Mouse (Mus musculus) megakaryocyte, adult 5-6 weeks (primary cell): ENCODE measurements around the gene Slc16a13. TPM values are rescaled to one million over a fixed set of nuclear protein-coding genes. Genes with fewer than 3 reads are reported as not detected.

Source experiments
- ATAC-seq: 2 replicates; pipeline ENCODE4 v1.8.0; 2016; ENCODE audit warnings: mild to moderate bottlenecking, inconsistent platforms; ENCODE audit not compliant: poor library complexity, severe bottlenecking
- total RNA-seq, 2 experiments: library from RNA; stranded (forward) in 1 of 2; stranded (reverse) in 1 of 2; fragments of 153-499, 151-499 nt in 1 of 2; fragments of 221-1000, 200-1000 nt in 1 of 2; gene quantifications; 2 replicates each; pipeline versions ENCODE4 v1.2.3 to v1.2.4; 2015 to 2017

Slc16a13 gene
- total RNA-seq, 2 experiments from 2014 or later = 2.3 to 2.5 TPM

- ATAC-seq = no peak
These were observed 12.2 kb upstream of the Slc16a13 start for GRCm38 (mm10) chr11:70233016-70233415.

DNA sequence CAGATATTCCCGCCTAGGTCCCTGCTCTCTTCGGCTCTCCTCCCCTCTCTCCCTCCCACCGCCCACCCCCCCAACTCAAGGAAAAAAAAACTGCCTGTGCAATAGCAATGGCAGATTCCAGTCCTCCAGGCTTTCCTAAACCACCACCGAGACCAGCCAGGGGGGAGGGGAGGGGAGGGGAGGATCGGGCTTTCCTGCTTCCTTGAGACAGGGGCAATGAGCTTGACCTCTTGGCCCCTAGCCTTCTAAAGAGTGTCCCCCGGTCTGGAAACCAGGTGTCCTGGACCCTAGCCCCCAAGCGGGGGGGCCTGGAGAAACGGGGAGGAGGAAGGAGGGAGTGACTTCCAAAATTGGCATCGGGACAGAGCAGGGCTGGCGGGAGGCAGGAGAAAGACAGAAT, 11.7 kb upstream of the Slc16a13 start:
- no peak for ATAC-seq

DNA sequence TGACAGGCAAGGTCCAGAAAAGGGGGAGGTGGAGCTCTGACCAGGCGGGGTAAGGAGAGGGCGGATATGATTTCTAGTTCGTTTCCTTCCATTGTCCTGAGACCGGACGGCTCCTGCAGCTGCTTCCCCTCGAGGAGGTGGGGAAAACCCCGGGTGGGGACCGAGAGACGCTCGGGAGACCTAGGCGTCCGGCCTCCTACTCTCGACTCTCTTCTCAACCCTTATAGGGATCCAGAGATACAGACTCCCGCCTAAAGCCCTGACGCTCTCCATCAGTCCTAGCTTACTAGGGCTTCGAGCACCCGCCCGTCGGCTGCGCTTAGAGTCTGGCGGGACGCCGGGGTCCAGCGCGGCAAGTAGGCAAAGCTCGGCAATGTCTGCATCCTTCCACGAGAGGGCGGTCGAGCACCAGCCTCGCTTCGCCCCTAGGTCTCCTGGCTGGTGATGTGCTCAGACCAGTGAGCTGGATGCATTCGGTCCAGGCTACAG, 9.4 kb upstream of the Slc16a13 start:
- ATAC-seq = peak; percentile 96

DNA sequence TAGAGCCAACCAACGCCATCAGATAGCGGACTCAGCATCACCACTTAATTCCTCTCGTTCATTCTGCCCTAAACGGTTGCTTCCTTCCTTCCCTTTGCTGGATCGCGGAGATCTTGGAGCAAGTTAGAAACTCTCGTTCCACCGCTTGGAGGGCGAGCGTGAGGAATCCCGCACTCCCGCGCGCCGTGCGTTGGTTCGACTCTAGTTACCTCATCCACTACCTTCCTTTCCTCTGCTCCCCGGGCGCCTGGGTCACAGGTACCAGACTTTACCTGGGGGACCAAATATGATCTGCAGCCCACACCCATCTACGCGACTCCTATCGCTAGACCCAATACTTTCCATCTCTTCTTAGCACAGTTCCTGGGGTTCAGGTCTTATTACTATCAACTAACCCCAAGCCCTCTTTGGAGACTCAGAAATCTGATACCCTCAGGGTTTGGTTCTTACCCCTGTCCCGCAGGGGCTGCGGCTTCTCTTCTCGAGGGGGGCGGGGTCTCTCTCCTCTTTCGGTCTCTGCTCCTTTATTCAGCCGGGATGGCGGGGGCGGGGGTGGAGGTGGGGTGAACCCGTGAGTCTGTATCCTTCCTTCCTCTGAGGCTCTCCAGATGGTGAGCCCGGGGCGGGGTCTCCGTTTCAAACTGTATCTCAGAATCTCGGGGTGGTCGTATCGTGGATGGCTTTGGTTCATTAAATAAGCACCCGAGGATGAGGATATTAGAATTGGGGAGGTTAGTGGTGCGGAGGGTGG, 8.6 kb upstream of the Slc16a13 start, which contains the start of gene Bcl6b:
Bcl6b (minus strand) TSS at position 539 of the 751 bp plus-strand sequence.
- ATAC-seq = no peak

GRCm38 (mm10) chr11:70228828-70229227, 8.0 kb upstream of the Slc16a13 start:
- peak; percentile 38 for ATAC-seq

DNA sequence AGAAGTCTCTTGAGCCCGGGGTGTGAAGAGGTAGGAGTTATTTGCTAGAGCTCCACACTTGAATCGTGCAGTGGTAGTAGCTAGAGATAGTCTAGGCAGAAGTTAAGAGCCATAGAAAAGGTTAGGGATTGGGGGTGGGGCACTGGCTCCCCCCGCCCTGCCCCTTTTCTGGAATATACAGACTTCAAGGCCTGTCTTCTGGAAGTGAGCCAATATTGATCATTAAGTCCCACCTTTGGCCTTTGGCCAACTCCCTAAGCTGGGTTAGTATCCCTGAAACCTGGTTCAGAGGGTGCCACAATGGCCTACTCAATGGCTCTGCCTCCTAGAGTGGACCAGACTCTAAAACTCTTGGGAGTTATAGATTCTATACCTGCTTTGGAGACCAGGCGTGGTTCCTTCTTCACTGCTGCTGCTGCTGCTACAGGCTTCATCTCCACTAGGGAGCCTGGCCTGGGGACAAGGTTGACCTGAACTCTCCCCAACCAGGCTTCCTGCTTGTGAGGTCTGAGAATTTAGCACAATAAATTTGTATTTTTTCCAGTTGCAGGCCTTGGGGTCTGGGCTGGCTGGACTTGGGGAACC, 6.9 kb upstream of the Slc16a13 start:
- no peak for ATAC-seq

GRCm38 (mm10) chr11:70227126-70227525, 6.3 kb upstream of the Slc16a13 start:
- no peak for ATAC-seq

GRCm38 (mm10) chr11:70226602-70226890, 5.7 kb upstream of the Slc16a13 start:
- no peak for ATAC-seq

DNA sequence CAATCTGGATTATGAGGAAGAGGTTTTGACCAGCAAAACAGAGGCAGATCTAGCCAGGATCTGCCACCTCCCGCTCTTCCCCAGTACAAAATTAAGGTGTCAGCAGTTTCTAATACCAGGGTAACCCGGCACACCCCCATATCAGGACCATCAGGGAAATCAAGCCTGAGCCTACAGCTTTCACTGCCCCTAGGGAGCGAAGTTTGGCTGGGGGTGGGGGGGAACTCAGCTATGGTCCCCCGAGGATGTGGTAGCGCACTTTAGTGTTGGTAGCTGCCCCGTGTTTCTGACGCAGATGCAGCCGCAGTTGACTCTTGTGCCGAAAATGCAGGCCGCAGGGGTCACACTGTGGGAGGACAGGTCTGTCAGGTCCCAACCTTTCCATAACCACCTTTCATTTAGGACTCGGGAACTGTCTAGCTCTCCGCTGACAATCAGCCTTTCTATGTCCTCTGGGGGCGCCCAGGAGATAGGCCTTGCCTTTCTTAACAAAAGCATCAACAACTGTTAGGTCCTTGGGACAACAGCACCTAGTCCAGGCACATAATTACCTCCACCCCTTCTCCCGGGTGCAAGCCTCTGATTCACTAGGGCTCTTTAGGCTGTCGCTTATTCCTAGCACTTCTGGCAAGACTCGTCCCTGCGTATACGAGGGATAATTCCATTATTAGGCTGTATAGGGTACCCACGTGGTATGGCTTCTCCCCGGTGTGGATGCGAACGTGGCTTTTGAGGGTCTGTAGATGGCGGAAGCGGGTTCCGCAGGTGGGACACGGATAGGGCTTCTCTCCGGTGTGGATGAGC, 5.1 kb upstream of the Slc16a13 start:
- no peak for ATAC-seq

- ATAC-seq = no peak
These were observed 2.9 kb upstream of the Slc16a13 start for GRCm38 (mm10) chr11:70223724-70224123.

- ATAC-seq = no peak
These were observed 988 bp upstream of the Slc16a13 start for GRCm38 (mm10) chr11:70221603-70222500.

GRCm38 (mm10) chr11:70220323-70220722, 541 bp downstream of the Slc16a13 start:
- no peak for ATAC-seq

GRCm38 (mm10) chr11:70219873-70220272, 991 bp downstream of the Slc16a13 start:
- no peak for ATAC-seq

DNA sequence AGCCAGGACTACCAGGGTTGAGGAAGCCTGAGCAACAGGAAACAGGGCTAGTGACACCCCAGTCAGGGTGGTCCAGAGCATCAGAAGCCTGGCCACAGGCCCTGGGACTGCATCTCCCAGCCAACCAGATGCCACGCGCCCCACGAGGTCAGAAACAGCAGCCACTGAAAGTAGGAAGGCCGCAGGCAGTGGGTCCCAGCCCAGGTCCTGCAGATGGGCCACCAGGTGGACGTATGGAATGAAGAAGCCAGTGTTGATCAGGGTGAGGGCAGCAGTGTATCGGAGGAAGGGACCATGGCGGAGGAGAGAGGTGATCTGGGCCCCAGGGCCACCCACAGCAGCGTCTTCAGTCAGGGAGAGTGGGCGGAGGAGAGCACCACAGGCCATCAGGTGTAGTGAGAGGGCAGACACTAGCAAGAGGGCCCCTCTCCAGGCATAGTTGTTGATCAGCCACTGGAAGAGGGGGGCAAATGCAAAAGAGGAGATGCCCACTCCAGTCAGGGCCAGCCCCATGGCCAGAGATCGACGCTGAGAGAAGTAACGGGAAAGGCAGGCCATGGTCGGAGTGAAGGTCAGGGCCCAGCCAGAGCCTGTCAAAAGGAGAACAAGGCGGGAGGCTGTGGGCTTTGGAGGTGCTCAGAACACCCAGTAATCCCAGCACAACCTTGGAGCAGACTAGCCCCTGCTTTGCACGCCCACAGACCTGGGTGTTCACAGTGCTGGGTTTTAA, 2.0 kb downstream of the Slc16a13 start:
- ATAC-seq = no peak

- no peak for ATAC-seq
These were observed 2.8 kb downstream of the Slc16a13 start for GRCm38 (mm10) chr11:70218039-70218438.

- no peak for ATAC-seq
These were observed 4.8 kb downstream of the Slc16a13 start for GRCm38 (mm10) chr11:70216103-70216502.

DNA sequence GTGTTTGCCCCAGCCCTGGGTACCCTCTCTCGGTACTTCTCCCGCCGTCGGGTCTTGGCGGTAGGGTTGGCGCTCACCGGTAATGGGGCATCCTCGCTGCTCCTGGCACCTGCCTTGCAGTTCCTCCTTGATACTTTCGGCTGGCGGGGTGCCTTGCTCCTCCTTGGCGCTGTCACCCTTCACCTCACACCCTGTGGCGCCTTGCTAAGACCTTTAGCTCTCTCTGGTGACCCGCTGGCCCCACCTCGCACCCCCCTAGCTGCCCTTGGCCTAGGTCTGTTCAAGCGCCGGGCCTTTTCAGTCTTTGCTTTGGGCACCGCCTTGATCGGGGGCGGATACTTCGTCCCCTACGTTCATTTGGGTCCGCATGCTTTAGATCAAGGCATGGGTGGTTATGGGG, 5.6 kb downstream of the Slc16a13 start:
- ATAC-seq = no peak

DNA sequence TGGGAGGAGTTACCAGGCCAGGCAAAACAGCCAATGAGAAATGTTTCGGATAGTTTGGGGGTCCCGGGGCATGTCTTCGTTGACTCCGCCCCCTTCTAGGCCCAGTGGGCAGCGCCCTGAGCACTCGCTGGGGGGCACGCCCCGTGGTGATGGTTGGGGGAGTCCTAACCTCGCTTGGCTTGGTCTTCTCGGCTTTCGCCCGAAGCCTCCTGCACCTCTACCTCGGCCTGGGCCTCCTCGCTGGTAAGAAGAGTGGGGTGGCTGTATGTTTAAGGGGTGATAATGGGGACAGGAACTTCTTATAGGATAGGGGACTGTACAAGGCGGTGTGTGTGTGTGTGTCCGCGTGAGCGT, 6.0 kb downstream of the Slc16a13 start:
- no peak for ATAC-seq

GRCm38 (mm10) chr11:70214191-70214855, 6.5 kb downstream of the Slc16a13 start:
- no peak for ATAC-seq

GRCm38 (mm10) chr11:70213736-70214135, 7.1 kb downstream of the Slc16a13 start:
- no peak for ATAC-seq
